Mouse (Mus musculus): ENCODE results near the gene Tbc1d16.
"Not testable (repeated sequence)": the region's sequence is repeated elsewhere in the genome, so short reads cannot be mapped to it uniquely, and the experiment has no call there.

Gene Tbc1d16

GRCm38 (mm10) chr11:119228091-119228781, at the start of gene Tbc1d16, which contains the start of gene Ccdc40:
Tbc1d16 (minus strand) TSS chr11:119228499.
Ccdc40 (plus strand) TSS chr11:119228572.
- DNase-seq (ENCODE audit: low read depth, low spot score), result no peak

GRCm38 (mm10) chr11:119273186-119273930, 45.1 kb upstream of the Tbc1d16 start:
- no peak for DNase-seq (ENCODE audit: low read depth, low spot score)

DNA sequence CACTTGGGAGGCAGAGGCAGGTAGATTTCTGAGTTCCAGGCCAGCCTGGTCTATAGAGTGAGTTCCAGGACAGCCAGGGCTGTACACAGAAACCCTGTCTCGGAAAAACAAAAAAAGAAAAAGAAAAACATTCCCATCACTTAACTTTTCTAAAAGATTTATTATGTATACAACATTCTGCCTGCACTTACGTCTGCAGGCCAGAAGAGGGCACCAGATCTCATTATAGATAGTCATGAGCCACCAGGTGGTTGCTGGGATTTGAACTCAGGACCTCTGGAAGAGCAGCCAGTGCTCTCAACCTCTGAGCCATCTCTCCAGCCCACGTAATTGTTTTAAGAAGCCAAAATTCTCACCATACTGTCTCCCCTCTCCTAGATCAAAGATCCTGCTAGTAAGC, 44.2 kb upstream of the Tbc1d16 start:
- not testable (repeated sequence) for DNase-seq (ENCODE audit: low read depth, low spot score)

GRCm38 (mm10) chr11:119268557-119269195, 40.4 kb upstream of the Tbc1d16 start:
- no peak for DNase-seq (ENCODE audit: low read depth, low spot score)

GRCm38 (mm10) chr11:119267768-119268556, 39.7 kb upstream of the Tbc1d16 start, which contains the start of gene Gaa:
Gaa (plus strand) TSS chr11:119267887.
- peak; percentile 94 for DNase-seq (ENCODE audit: low read depth, low spot score)

GRCm38 (mm10) chr11:119267241-119267674, 39.0 kb upstream of the Tbc1d16 start:
- peak; percentile 68 for DNase-seq (ENCODE audit: low read depth, low spot score)

GRCm38 (mm10) chr11:119265811-119266210, 37.5 kb upstream of the Tbc1d16 start:
- DNase-seq (ENCODE audit: low read depth, low spot score), result no peak

DNA sequence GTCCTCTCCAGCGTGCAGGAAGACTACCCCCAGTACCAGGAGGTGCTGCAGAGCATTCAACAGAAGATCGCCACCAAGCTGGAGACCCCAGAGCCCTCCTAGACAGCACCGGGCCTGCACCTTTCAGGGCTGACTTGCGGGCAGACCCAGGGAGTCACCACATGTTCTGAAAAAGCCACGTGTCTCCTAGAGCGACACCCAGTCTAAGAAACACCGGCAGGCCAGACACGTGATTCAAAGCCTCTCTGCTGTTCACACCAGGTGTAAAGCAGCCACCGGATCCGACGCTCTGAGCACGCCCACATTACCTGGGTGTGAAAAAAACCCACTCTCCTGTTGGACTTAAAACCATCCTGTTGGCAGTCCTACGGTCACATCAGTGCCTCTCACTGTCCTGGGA, 36.1 kb upstream of the Tbc1d16 start:
- no peak for DNase-seq (ENCODE audit: low read depth, low spot score)

DNA sequence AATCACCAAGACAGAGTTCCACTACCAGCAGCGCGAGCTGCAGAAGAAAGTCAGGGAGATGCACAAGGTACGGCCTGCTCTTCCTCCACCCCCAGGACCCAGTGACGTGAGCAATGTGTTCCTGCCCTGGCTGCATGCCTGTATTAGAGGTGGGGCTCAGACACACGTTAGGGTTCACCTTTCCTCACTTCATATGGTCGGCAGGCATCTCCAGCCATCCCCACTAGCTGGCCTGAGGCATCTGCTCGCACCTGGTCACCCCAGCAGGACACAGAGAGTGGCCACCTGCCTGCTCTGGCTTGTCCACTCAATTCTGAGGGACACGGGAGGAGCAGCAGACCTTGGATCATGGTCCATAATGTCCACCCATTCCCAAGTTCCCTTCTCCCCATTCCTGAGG, 31.7 kb upstream of the Tbc1d16 start:
- no peak for DNase-seq (ENCODE audit: low read depth, low spot score)

DNA sequence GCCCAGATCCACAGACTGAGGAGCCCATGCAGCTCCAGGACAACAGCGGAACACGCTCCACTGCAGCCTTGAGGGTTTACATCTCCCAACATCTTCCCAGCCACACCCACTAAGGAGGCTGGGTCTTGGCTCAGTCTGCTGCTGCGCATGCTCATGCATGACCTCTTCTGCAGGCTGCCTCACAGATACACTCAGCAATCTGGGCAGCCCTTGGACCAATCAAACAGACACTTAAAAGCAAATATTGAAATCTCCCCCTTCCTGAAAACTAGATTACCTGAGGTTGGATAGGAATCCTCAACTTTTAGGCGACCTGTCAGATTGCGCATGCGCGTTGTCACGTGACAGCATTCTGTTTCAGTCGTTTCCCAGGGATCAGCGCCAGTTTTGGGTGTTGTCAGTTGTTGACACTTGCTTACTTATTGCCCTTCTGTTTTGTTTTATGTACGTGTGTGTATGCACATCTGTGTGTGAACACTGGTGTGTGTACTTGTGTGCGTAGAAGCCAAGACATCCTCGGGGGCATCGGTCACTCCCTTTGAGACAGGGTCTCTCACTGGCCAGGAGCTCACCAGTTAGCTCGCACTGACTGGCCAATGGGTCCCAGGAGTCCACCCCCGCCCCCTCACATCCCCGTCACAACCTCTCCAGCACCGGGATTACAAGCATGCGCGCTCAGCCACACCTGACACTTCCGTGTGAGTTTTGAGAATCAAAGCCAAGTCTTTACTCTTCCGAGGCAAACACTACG, 30.4 kb upstream of the Tbc1d16 start:
- DNase-seq (ENCODE audit: low read depth, low spot score), result peak; percentile 52

GRCm38 (mm10) chr11:119258216-119258571, 29.9 kb upstream of the Tbc1d16 start:
- DNase-seq (ENCODE audit: low read depth, low spot score), result no peak

- DNase-seq (ENCODE audit: low read depth, low spot score), result not testable (repeated sequence)
Observed at GRCm38 (mm10) chr11:119256557-119256956, 28.3 kb upstream of the Tbc1d16 start.

DNA sequence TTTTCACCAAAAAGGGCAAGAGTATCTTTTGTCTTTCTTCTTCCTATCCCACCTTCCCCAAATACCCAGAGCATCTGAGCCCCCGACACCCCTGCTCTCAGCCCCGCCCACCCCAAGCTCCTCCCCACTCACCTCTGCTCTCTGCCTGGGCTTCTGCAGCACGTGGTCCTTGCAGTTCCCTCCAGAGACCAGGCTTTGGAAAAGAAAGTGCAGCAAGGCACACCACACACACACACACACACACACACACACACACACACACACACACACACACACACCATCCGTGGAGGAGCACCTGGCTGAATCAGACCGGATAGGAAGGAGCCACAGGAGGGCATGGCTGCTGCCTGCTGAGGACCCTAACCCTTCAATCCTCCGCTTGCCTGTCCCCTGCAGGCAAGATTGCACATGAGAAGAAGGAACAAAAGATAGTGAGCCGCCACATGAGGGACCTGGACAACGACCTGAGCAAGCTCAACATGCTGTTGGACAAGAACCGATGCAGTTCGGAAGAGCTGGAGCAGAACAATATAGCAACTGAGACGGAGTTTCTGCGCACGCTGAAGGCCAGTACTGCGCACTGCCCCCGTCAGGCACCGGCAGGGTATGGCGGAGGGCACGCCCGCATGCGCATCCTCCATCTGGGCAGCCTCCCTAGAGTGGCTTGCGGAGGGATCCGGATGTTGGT, 24.7 kb upstream of the Tbc1d16 start:
- DNase-seq (ENCODE audit: low read depth, low spot score), result no peak

DNA sequence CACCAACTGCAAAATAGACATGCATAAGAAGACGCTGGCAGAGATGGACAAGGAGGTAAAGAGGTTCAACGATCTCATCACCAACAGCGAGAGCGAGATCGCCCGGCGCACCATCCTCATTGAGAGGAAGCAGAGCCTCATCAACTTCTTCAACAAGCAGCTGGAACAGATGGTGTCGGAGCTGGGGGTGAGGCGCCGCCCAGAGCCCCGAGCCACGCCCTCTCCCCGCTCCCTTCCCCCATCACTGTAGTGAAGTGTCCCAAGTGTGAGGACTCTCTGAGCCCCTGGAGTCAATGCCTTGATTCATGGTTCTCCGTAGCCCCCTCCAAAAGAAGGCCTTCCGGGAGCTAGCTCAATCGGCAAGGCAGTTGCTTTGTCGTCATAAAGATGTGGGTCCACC, 22.7 kb upstream of the Tbc1d16 start:
- no peak for DNase-seq (ENCODE audit: low read depth, low spot score)

GRCm38 (mm10) chr11:119249011-119249410, 20.7 kb upstream of the Tbc1d16 start:
- peak; percentile 50 for DNase-seq (ENCODE audit: low read depth, low spot score)

GRCm38 (mm10) chr11:119245543-119245942, 17.2 kb upstream of the Tbc1d16 start:
- DNase-seq (ENCODE audit: low read depth, low spot score), result not testable (repeated sequence)

- no peak for DNase-seq (ENCODE audit: low read depth, low spot score)
Observed at GRCm38 (mm10) chr11:119239480-119239879, 11.2 kb upstream of the Tbc1d16 start.

- DNase-seq (ENCODE audit: low read depth, low spot score), result no peak
Observed at GRCm38 (mm10) chr11:119238305-119238721, 10.0 kb upstream of the Tbc1d16 start.

DNA sequence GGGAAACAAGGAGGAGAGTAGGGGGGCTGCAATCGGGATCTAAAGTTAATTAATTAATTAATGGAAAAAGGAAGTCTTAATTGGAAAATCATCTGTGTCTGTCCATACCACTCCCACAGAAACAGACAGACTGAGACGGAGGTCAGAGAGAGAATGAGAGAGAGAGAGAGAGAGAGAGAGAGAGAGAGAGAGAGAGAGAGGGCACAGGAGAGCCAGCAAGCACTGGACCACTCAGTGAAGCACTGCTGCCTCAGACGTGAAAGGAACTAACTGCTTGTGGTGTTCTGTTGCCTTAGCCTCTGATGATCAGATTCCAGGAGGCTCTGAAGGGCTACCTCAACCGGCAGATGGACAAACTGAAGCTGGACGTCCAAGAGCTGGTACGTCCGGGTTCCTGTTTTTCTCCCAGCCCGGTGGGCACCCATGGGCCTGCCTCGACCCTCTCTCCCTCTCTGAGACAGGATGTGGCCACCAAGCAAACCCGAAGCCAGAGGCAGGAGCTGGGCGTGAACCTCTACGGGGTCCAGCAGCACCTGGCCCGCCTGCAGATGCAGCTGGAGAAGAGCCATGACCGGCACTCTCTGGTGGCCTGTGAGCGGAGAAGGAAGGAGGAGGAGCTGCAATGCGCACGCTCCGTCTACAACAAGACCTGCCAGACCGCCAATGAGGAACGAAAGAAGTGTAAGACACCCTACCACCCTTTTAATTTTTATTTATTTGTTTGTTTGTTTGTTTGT, 9.4 kb upstream of the Tbc1d16 start:
- no peak for DNase-seq (ENCODE audit: low read depth, low spot score)

DNA sequence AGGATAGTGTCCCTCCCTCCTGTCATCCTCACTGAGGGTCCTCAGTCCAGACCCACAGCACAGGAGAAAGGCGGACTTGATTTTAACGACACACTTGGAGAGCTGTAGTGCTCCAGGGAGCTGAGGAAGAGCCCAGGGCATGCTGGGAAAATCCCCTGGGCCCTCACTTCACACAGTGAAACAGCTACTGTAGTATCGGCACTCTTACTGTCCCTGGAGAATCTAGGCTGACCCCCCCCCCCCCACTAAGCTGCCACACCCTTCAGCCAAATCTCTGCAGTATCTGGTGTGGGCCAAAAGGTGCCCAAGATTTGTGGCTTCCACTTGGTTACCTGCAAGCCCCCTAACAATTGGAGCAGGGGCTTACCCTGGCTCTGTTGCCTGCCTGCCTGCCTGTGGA, 8.7 kb upstream of the Tbc1d16 start:
- DNase-seq (ENCODE audit: low read depth, low spot score), result no peak

Data from skeletal muscle tissue, adult 2 months (tissue).